Mouse (Mus musculus) kidney, embryonic 14.5 days (tissue): Measurements from ENCODE around the gene Scarb1. TPM values are rescaled to one million over a fixed set of nuclear protein-coding genes. Genes with fewer than 3 reads are reported as not detected.

ENCODE experiments used
- ATAC-seq: fragments of 200-750 bp; cut with Nextera tagmentation; 2 replicates; pipeline ENCODE4 v1.8.0; 2017; ENCODE audit warnings: moderate number of reproducible peaks, mild to moderate bottlenecking, moderate TSS enrichment, moderate library complexity; ENCODE audit not compliant: low FRiP score, low TSS enrichment
- H3K27ac ChIP-seq: fragments of 300-500 bp; sonication (generic); 2 replicates; pipeline ENCODE4 v1.5.1; 2014; ENCODE audit warnings: low read depth, mild to moderate bottlenecking, low read length, moderate library complexity, mixed read lengths
- H3K27me3 ChIP-seq: fragments of 300-500 bp; sonication (generic); 2 replicates; pipeline ENCODE4 v1.6.1; 2014; ENCODE audit warnings: mild to moderate bottlenecking, low read length; ENCODE audit not compliant: control insufficient read depth, insufficient read depth
- H3K36me3 ChIP-seq: fragments of 300-500 bp; sonication (generic); 2 replicates; pipeline ENCODE4 v1.6.1; 2014; ENCODE audit warnings: low read length, mixed read lengths; ENCODE audit not compliant: control insufficient read depth, insufficient read depth
- H3K4me1 ChIP-seq: fragments of 300-500 bp; sonication (generic); 2 replicates; pipeline ENCODE4 v1.6.1; 2014; ENCODE audit warnings: low read length, mixed read lengths; ENCODE audit not compliant: control insufficient read depth, insufficient read depth
- H3K4me2 ChIP-seq: fragments of 300-500 bp; sonication (generic); replicated peaks from 2 replicates; pipeline ENCODE4 v1.6.1; 2014; ENCODE audit warnings: low read depth, mild to moderate bottlenecking, low read length
- H3K4me3 ChIP-seq: fragments of 300-500 bp; sonication (generic); 2 replicates; pipeline ENCODE4 v1.5.1; 2014; ENCODE audit warnings: mild to moderate bottlenecking, low read length
- H3K9ac ChIP-seq: fragments of 300-500 bp; sonication (generic); 2 replicates; pipeline ENCODE4 v1.6.1; 2014; ENCODE audit warnings: low read depth, mild to moderate bottlenecking, low read length, moderate library complexity
- H3K9me3 ChIP-seq: fragments of 300-500 bp; sonication (generic); 2 replicates; pipeline ENCODE4 v1.6.1; 2016; ENCODE audit warnings: low read length; ENCODE audit not compliant: control insufficient read depth
- WGBS: fragments of 180-500 bp; shearing (Covaris S2); extraction: QIAGEN DNeasy Blood & Tissue Kit; methylation state at CpG from one replicate; pipeline ENCODE4 v1.1.7; 2014; 5-methylcytosine and 5-hydroxymethylcytosine counted together
- polyA plus RNA-seq: library from polyadenylated mRNA; unstranded; fragments of >200 nt; fragmentation: Nextera tagmentation; extraction: Ambion mirVana; gene quantifications from 2 replicates; pipeline ENCODE4 v1.2.1, GENCODE M21; 2014

Gene Scarb1
- polyA plus RNA-seq, 1 experiment from 2014 or later = 48.8 TPM

DNA sequence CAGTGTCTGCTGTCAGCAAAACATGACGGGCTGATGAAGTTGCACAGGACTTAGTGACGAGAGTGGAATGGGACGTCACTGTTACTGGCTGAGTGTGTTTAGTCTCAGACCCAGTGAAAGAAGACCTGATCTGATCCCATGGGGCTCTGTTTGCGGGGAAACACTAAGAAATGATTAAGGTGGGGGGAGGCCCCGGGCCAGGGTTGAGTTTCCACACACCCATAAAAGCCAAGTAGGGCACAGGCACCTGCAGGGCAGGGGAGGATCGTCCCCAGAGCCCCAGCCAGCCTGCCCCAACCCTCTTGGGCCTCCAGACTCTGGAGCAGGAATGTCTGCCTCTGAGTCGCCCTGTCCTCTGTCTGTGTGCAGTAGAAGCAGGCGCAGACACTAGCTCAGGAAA lies 65.6 kb downstream of the Scarb1 start:
- Histone ChIP-seq H3K27ac (no peak overlapping the region), H3K9ac (no peak overlapping the region), H3K4me1 (peaks cover 6% of the 10 kb centered on the region; the same call in 1 of the 2 replicates), H3K4me2 (no peak overlapping the region), H3K9me3 (no peaks in the 10 kb centered on the region), H3K4me3 (no peak overlapping the region), H3K27me3 (no peaks in the 10 kb centered on the region), H3K36me3 (peaks cover 5% of the 10 kb centered on the region; the same call in 1 of the 2 replicates)
- WGBS = 57% methylated on average over 8 of the region's 8 CpGs
- no peak for ATAC-seq

DNA sequence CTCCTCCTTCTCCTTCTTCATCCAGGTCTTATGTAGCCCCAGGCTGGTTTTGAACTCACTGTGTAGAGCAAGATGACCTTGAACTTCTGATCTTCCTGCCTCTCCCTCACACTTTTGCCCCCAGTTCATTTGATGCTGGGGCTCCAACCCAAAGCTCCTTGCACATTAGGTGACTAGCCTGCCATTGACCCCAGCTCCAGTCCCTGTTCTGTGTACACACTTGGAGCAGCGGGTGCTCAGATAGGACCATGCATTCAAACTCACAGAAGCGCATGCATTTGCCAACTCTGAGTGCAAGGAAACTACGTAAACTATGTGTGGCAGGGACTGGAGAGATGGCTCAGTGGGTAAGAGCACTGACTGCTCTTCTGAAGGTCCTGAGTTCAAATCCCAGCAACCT lies 66.1 kb downstream of the Scarb1 start:
- no peaks in the 10 kb centered on the region for H3K27me3 ChIP-seq
- no peaks in the 10 kb centered on the region for H3K9me3 ChIP-seq
- H3K36me3 ChIP-seq = peaks cover 5% of the 10 kb centered on the region; the same call in 1 of the 2 replicates
- peaks cover 6% of the 10 kb centered on the region; the same call in 1 of the 2 replicates for H3K4me1 ChIP-seq
- WGBS = 86% methylated on average over 3 of the region's 3 CpGs
- ATAC-seq = no peak
- H3K4me2 ChIP-seq = no peak overlapping the region
- no peak overlapping the region for H3K9ac ChIP-seq
- H3K27ac ChIP-seq = no peak overlapping the region
- H3K4me3 ChIP-seq = no peak overlapping the region

DNA sequence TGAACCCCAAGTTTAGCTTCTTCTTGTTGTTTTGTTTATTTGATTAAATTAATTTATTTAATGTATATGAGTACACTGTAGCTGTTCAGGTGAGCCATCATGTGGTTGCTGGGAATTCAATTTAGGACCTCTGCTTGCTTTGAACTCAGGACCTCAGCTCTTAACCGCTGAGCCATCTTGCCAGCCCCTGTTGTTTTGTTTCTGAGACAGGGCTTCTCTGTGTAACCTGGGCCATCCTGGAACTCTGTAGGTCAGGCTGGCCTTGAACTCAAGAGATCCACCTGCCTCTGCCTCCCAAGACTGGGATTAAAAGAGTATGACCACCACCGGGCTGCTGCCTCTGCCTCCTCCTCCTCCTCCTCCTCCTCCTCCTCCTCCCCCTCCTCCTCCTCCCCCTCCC lies 66.7 kb downstream of the Scarb1 start:
- Histone ChIP-seq H3K4me3 (no peak overlapping the region), H3K27me3 (no peaks in the 10 kb centered on the region), H3K4me1 (peaks cover 6% of the 10 kb centered on the region; the same call in 1 of the 2 replicates), H3K36me3 (peaks cover 5% of the 10 kb centered on the region; the same call in 1 of the 2 replicates), H3K4me2 (no peak overlapping the region), H3K27ac (no peak overlapping the region), H3K9me3 (no peaks in the 10 kb centered on the region), H3K9ac (no peak overlapping the region)
- WGBS = 63% methylated on average over 2 of the region's 2 CpGs
- no peak for ATAC-seq

DNA sequence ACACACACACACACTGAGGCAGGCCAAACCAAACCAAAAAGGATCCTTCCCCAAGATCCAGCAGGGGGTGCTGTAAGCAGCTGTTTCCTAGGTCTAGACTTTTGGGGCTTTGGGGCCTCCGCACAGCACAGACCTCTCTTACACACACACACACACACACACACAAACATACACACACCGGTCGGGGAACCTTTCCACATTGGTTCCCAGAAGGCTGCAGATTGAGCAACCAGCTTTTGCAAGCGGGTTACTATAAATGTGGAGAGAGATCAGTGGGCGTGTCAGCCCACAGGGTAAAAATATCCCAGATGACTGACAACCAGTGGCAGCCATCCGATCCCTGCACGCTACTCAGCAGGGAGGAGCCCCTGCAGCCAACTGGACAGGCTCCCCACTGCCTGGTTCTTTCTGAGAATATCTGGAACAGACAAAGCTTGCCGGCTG lies 67.2 kb downstream of the Scarb1 start:
- Histone ChIP-seq H3K27me3 (no peaks in the 10 kb centered on the region), H3K9ac (no peak overlapping the region), H3K27ac (no peak overlapping the region), H3K4me2 (no peak overlapping the region), H3K9me3 (no peaks in the 10 kb centered on the region), H3K4me1 (peaks cover 6% of the 10 kb centered on the region; the same call in 1 of the 2 replicates), H3K4me3 (no peak overlapping the region), H3K36me3 (peaks cover 5% of the 10 kb centered on the region; the same call in 1 of the 2 replicates)
- ATAC-seq = peak; percentile 18; the same call in 1 of the 2 replicates
- 27% methylated on average over 8 of the region's 8 CpGs for WGBS

GRCm38 (mm10) chr5:125272231-125272988 lies 68.5 kb downstream of the Scarb1 start:
- Histone ChIP-seq H3K4me3 (no peak overlapping the region), H3K4me2 (no peak overlapping the region), H3K4me1 (peaks cover 6% of the 10 kb centered on the region; the same call in 1 of the 2 replicates), H3K36me3 (peaks cover 3% of the 10 kb centered on the region; the same call in 1 of the 2 replicates), H3K27me3 (no peaks in the 10 kb centered on the region), H3K9ac (no peak overlapping the region), H3K27ac (no peak overlapping the region), H3K9me3 (no peaks in the 10 kb centered on the region)
- no peak for ATAC-seq
- 79% methylated on average over 10 of the region's 10 CpGs for WGBS

DNA sequence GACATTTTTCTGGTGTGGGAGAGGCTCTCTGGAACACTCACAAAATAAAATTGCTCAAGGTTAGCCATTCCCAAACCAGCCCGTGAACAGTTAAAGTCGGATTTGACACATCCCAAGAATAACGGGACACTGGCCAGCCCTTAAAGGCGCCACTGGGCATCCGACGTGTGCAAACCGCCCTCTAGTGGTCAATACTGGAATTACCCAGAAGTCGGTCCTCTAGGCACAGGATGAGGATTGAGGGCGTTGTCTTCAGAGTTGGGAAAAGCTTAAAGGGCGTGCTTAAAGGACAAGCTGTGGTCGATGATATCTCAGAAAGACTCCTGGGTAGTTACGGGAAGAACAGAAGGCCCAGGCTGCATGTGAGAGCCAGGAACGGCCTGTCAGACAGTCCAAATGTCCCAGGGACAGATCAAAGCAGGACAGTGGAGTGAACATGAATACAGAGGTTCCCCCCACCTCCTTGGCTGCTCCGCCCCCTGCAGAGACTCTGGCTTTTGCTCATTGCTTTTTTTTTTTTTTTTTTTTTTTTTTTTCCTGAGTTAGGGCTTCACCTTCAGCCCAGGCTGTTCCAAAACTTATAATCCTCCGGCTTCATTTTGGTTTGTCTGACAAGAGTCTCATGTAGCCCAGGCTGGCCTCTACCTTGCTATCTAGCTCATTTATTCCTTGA lies 69.2 kb downstream of the Scarb1 start:
- Histone ChIP-seq H3K4me1 (peaks cover 6% of the 10 kb centered on the region), H3K4me2 (no peak overlapping the region), H3K9me3 (no peaks in the 10 kb centered on the region), H3K9ac (no peak overlapping the region), H3K27ac (no peak overlapping the region), H3K36me3 (no peaks in the 10 kb centered on the region), H3K4me3 (no peak overlapping the region), H3K27me3 (no peaks in the 10 kb centered on the region)
- 0 out of 2 replicates have a peak, but pooled peaks have one; percentile 7 for ATAC-seq
- WGBS = 11% methylated on average over 15 of the region's 15 CpGs

DNA sequence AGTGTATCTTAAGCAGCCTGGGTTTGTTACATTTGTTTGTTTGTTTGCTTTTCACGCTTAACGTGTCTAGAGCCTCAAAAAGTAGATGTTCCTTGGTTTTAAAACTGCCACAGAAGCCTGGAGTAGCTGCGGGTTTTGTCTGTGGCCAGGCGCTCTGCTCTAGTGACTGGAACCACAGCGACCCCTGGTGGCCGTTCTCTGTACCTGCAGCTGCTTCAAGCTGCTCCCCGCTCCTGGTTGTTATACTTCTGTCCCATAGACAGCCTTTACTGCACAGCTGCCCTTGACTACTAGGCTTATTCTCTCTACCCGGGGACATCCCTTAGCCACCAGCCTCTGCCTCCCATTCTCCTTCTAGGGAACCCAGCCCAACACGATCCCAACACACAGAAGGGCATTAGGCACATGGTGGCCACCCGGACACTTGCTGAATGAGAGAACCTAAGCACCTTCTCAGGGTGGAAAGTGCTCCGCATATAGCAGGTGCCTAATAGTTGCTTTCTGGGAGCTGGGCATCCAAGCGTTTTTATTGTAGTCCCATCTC lies 70.2 kb downstream of the Scarb1 start:
- Histone ChIP-seq H3K9me3 (no peaks in the 10 kb centered on the region), H3K36me3 (no peaks in the 10 kb centered on the region), H3K27me3 (no peaks in the 10 kb centered on the region), H3K4me1 (peaks cover 9% of the 10 kb centered on the region), H3K4me2 (no peak overlapping the region), H3K9ac (no peak overlapping the region), H3K4me3 (no peak overlapping the region), H3K27ac (no peak overlapping the region)
- ATAC-seq = 0 out of 2 replicates have a peak, but pooled peaks have one; percentile 3
- WGBS = 15% methylated on average over 12 of the region's 12 CpGs

GRCm38 (mm10) chr5:125269836-125270235 lies 71.1 kb downstream of the Scarb1 start:
- H3K9ac ChIP-seq = no peak overlapping the region
- H3K27me3 ChIP-seq = no peaks in the 10 kb centered on the region
- H3K36me3 ChIP-seq = no peaks in the 10 kb centered on the region
- peaks cover 15% of the 10 kb centered on the region for H3K4me1 ChIP-seq
- H3K9me3 ChIP-seq = no peaks in the 10 kb centered on the region
- 93% methylated on average over 7 of the region's 7 CpGs for WGBS
- ATAC-seq = no peak
- H3K4me3 ChIP-seq = no peak overlapping the region
- no peak overlapping the region for H3K27ac ChIP-seq
- H3K4me2 ChIP-seq = no peak overlapping the region
